Mouse (Mus musculus): ENCODE results near the gene Sbf2. TPM values are rescaled to one million over a fixed set of nuclear protein-coding genes. Genes with fewer than 3 reads are reported as not detected.

Sbf2 gene
- polyA plus RNA-seq, 1 experiment from 2014 or later: 62.2 TPM

GRCm38 (mm10) chr7:110361516-110361915, 253.2 kb downstream of the Sbf2 start:
- no peaks in the 10 kb centered on the region for H3K27me3 ChIP-seq
- no peak overlapping the region for H3K27ac ChIP-seq
- H3K4me3 ChIP-seq (replicated peaks): no peak overlapping the region
- no peak overlapping the region for H3K4me2 ChIP-seq
- 90% methylated on average over 1 of the region's 1 CpGs for WGBS
- no peaks in the 10 kb centered on the region for H3K4me1 ChIP-seq
- no peaks in the 10 kb centered on the region for H3K9me3 ChIP-seq
- ATAC-seq (ENCODE audit: low FRiP score): no peak
- H3K36me3 ChIP-seq (replicated peaks): peaks cover 19% of the 10 kb centered on the region
- no peak overlapping the region for H3K9ac ChIP-seq

GRCm38 (mm10) chr7:110359391-110359790, 255.3 kb downstream of the Sbf2 start:
- Histone ChIP-seq H3K27ac (no peak overlapping the region), H3K9ac (no peak overlapping the region), H3K36me3 (replicated peaks) (peaks cover 11% of the 10 kb centered on the region), H3K27me3 (no peaks in the 10 kb centered on the region), H3K9me3 (no peaks in the 10 kb centered on the region), H3K4me2 (no peak overlapping the region), H3K4me3 (replicated peaks) (no peak overlapping the region), H3K4me1 (no peaks in the 10 kb centered on the region)
- 98% methylated on average over 2 of the region's 2 CpGs for whole genome bisulfite sequencing
- ATAC-seq (ENCODE audit: low FRiP score): no peak

GRCm38 (mm10) chr7:110353971-110354370, 260.8 kb downstream of the Sbf2 start:
- H3K36me3 ChIP-seq (replicated peaks): peaks cover 15% of the 10 kb centered on the region
- H3K4me3 ChIP-seq (replicated peaks): no peak overlapping the region
- H3K4me2 ChIP-seq: no peak overlapping the region
- no peaks in the 10 kb centered on the region for H3K4me1 ChIP-seq
- no peaks in the 10 kb centered on the region for H3K27me3 ChIP-seq
- no peak overlapping the region for H3K27ac ChIP-seq
- no peak overlapping the region for H3K9ac ChIP-seq
- H3K9me3 ChIP-seq: no peaks in the 10 kb centered on the region
- WGBS: 94% methylated on average over 2 of the region's 2 CpGs
- no peak for ATAC-seq (ENCODE audit: low FRiP score)

- WGBS: 83% methylated on average over 1 of the region's 1 CpGs
- no peak for ATAC-seq (ENCODE audit: low FRiP score)
- Histone ChIP-seq H3K4me1 (no peaks in the 10 kb centered on the region), H3K4me2 (no peak overlapping the region), H3K27me3 (no peaks in the 10 kb centered on the region), H3K9me3 (no peaks in the 10 kb centered on the region), H3K36me3 (replicated peaks) (peaks cover 20% of the 10 kb centered on the region), H3K27ac (no peak overlapping the region), H3K9ac (no peak overlapping the region), H3K4me3 (replicated peaks) (no peak overlapping the region)
Observed at GRCm38 (mm10) chr7:110347250-110347649, 267.5 kb downstream of the Sbf2 start.

- H3K9ac ChIP-seq: no peak overlapping the region
- no peak for ATAC-seq (ENCODE audit: low FRiP score)
- 80% methylated on average over 4 of the region's 4 CpGs for WGBS
- H3K27me3 ChIP-seq: no peaks in the 10 kb centered on the region
- no peak overlapping the region for H3K27ac ChIP-seq
- H3K4me3 ChIP-seq (replicated peaks): no peak overlapping the region
- no peak overlapping the region for H3K4me2 ChIP-seq
- H3K4me1 ChIP-seq: no peaks in the 10 kb centered on the region
- peaks cover 30% of the 10 kb centered on the region for H3K36me3 ChIP-seq (replicated peaks)
- no peaks in the 10 kb centered on the region for H3K9me3 ChIP-seq
Observed at GRCm38 (mm10) chr7:110337601-110338000, 277.1 kb downstream of the Sbf2 start.

GRCm38 (mm10) chr7:110325381-110326110, 289.2 kb downstream of the Sbf2 start:
- ATAC-seq (ENCODE audit: low FRiP score): no peak
- H3K36me3 ChIP-seq (replicated peaks): peaks cover 71% of the 10 kb centered on the region

GRCm38 (mm10) chr7:110324852-110325251, 289.9 kb downstream of the Sbf2 start:
- Histone ChIP-seq H3K27me3 (no peaks in the 10 kb centered on the region), H3K4me2 (no peak overlapping the region), H3K27ac (no peak overlapping the region), H3K36me3 (replicated peaks) (peaks cover 77% of the 10 kb centered on the region), H3K4me1 (no peaks in the 10 kb centered on the region), H3K9me3 (no peaks in the 10 kb centered on the region), H3K4me3 (replicated peaks) (no peak overlapping the region), H3K9ac (no peak overlapping the region)
- no peak for ATAC-seq (ENCODE audit: low FRiP score)
- 83% methylated on average over 1 of the region's 1 CpGs for WGBS

More at GRCm38 (mm10) chr7:110325381-110326110, 289.2 kb downstream of the Sbf2 start:
- Histone ChIP-seq H3K27ac (no peak overlapping the region), H3K4me3 (replicated peaks) (no peak overlapping the region), H3K4me2 (no peak overlapping the region), H3K9ac (no peak overlapping the region), H3K27me3 (no peaks in the 10 kb centered on the region), H3K9me3 (no peaks in the 10 kb centered on the region), H3K4me1 (no peaks in the 10 kb centered on the region)
- 96% methylated on average over 5 of the region's 5 CpGs for WGBS

- no peak for ATAC-seq (ENCODE audit: low FRiP score)
- no peak overlapping the region for H3K9ac ChIP-seq
- H3K4me2 ChIP-seq: no peak overlapping the region
- no peaks in the 10 kb centered on the region for H3K4me1 ChIP-seq
- no peaks in the 10 kb centered on the region for H3K9me3 ChIP-seq
- H3K27me3 ChIP-seq: no peaks in the 10 kb centered on the region
- H3K36me3 ChIP-seq (replicated peaks): peaks cover 68% of the 10 kb centered on the region
- WGBS: 81% methylated on average over 5 of the region's 5 CpGs
- H3K4me3 ChIP-seq (replicated peaks): no peak overlapping the region
- H3K27ac ChIP-seq: no peak overlapping the region
Observed at GRCm38 (mm10) chr7:110321106-110321505, 293.6 kb downstream of the Sbf2 start.

- Histone ChIP-seq H3K4me1 (no peaks in the 10 kb centered on the region), H3K4me3 (replicated peaks) (no peak overlapping the region), H3K36me3 (replicated peaks) (peaks cover 68% of the 10 kb centered on the region), H3K9ac (no peak overlapping the region), H3K27ac (no peak overlapping the region), H3K4me2 (no peak overlapping the region), H3K27me3 (no peaks in the 10 kb centered on the region), H3K9me3 (no peaks in the 10 kb centered on the region)
- ATAC-seq (ENCODE audit: low FRiP score): no peak
- WGBS: 85% methylated on average over 6 of the region's 6 CpGs
Observed at GRCm38 (mm10) chr7:110318971-110319519, 295.7 kb downstream of the Sbf2 start.

GRCm38 (mm10) chr7:110317412-110317811, 297.3 kb downstream of the Sbf2 start:
- H3K9me3 ChIP-seq: no peaks in the 10 kb centered on the region
- WGBS: 98% methylated on average over 4 of the region's 4 CpGs
- H3K27ac ChIP-seq: no peak overlapping the region
- no peak overlapping the region for H3K4me2 ChIP-seq
- no peak overlapping the region for H3K4me3 ChIP-seq (replicated peaks)
- no peak overlapping the region for H3K9ac ChIP-seq
- H3K27me3 ChIP-seq: no peaks in the 10 kb centered on the region
- no peaks in the 10 kb centered on the region for H3K4me1 ChIP-seq
- peaks cover 72% of the 10 kb centered on the region for H3K36me3 ChIP-seq (replicated peaks)
- no peak for ATAC-seq (ENCODE audit: low FRiP score)

- Histone ChIP-seq H3K27me3 (no peaks in the 10 kb centered on the region), H3K27ac (no peak overlapping the region), H3K4me2 (no peak overlapping the region), H3K4me3 (replicated peaks) (no peak overlapping the region), H3K4me1 (no peaks in the 10 kb centered on the region), H3K9ac (no peak overlapping the region), H3K36me3 (replicated peaks) (peaks cover 83% of the 10 kb centered on the region), H3K9me3 (no peaks in the 10 kb centered on the region)
- no peak for ATAC-seq (ENCODE audit: low FRiP score)
- WGBS: 96% methylated on average over 1 of the region's 1 CpGs
Observed at GRCm38 (mm10) chr7:110315352-110315751, 299.4 kb downstream of the Sbf2 start.

GRCm38 (mm10) chr7:110314401-110314890, 300.3 kb downstream of the Sbf2 start:
- Histone ChIP-seq H3K9me3 (no peaks in the 10 kb centered on the region), H3K4me3 (replicated peaks) (no peak overlapping the region), H3K27ac (no peak overlapping the region), H3K9ac (no peak overlapping the region), H3K4me1 (no peaks in the 10 kb centered on the region), H3K27me3 (no peaks in the 10 kb centered on the region), H3K36me3 (replicated peaks) (peaks cover 85% of the 10 kb centered on the region), H3K4me2 (no peak overlapping the region)
- no peak for ATAC-seq (ENCODE audit: low FRiP score)
- WGBS: 95% methylated on average over 7 of the region's 7 CpGs
